Comparison of ENCODE assay signal across 8 mouse cellular contexts in genomic region chr9:60237667-60238066, GRCm38 (mm10).
DNase-seq lines count a peak whose midpoint lies in the region; ATAC-seq lines count a peak whose summit lies in the region.

No protein-coding gene starts in this region.

- 0 out of 2 replicates have a peak, but pooled peaks cover 2% of the 10 kb centered on the region for H3K4me1 ChIP-seq in neural tube, embryonic 15.5 days

- DNase-seq in cerebellum, postnatal 10 days = peak; percentile 65 to 70
- DNase-seq in cerebellum, adult 11 months = no peak
- peak; percentile 40 for DNase-seq in neural tube, embryonic 10.5 days (ENCODE audit: extremely low spot score, low spot score)
- DNase-seq in embryo, embryonic 11 days = peak; percentile 69
- peak; percentile 62 for DNase-seq in kidney, postnatal 14 days
- peak; percentile 60 for DNase-seq in lung, postnatal 10 days
- DNase-seq in thymus, postnatal 25 days = peak; percentile 11

- no peak for ATAC-seq in neural tube, embryonic 15.5 days (ENCODE audit: low FRiP score)

- no peaks in the 10 kb centered on the region for H3K27me3 ChIP-seq in neural tube, embryonic 15.5 days (replicated peaks)

- H3K27ac ChIP-seq in neural tube, embryonic 15.5 days (replicated peaks) = no peak overlapping the region

- H3K9ac ChIP-seq in neural tube, embryonic 15.5 days (replicated peaks) = no peak overlapping the region

- WGBS in neural tube, embryonic 15.5 days = 48% methylated on average over 4 of the region's 4 CpGs

- H3K36me3 ChIP-seq in neural tube, embryonic 15.5 days = no peaks in the 10 kb centered on the region

- H3K4me3 ChIP-seq in neural tube, embryonic 15.5 days (replicated peaks) = no peak overlapping the region

- no peak overlapping the region for H3K4me2 ChIP-seq in neural tube, embryonic 15.5 days

- no peaks in the 10 kb centered on the region for H3K9me3 ChIP-seq in neural tube, embryonic 15.5 days (replicated peaks)
